Mouse (Mus musculus): ENCODE data around the gene Zmynd10. TPM values are rescaled to one million over a fixed set of nuclear protein-coding genes. Genes with fewer than 3 reads are reported as not detected.

The Zmynd10 gene
- polyA plus RNA-seq, 1 experiment from 2014 or later: 0.49 TPM

GRCm38 (mm10) chr9:107538231-107538630, 8.9 kb upstream of the Zmynd10 start:
- Histone ChIP-seq H3K4me3 (ENCODE audit: low read depth, low read length) (no peak overlapping the region), H3K4me2 (no peak overlapping the region), H3K9ac (ENCODE audit: low read length) (no peak overlapping the region), H3K27me3 (ENCODE audit: control insufficient read depth, insufficient read depth, low read length) (no peaks in the 10 kb centered on the region), H3K27ac (ENCODE audit: low read depth, low read length) (no peak overlapping the region), H3K4me1 (ENCODE audit: control insufficient read depth, insufficient read depth, low read length) (peaks cover 34% of the 10 kb centered on the region), H3K9me3 (ENCODE audit: control insufficient read depth, low read length) (no peaks in the 10 kb centered on the region), H3K36me3 (ENCODE audit: control insufficient read depth, insufficient read depth, low read length) (peaks cover 5% of the 10 kb centered on the region; the same call in 1 of the 2 replicates)
- DNase-seq (ENCODE audit: low spot score, missing footprints) (no peak), ATAC-seq (ENCODE audit: low FRiP score) (no peak)
- WGBS: 97% methylated on average over 7 of the region's 7 CpGs

GRCm38 (mm10) chr9:107538711-107539110, 8.4 kb upstream of the Zmynd10 start:
- WGBS: 97% methylated on average over 3 of the region's 3 CpGs
- Histone ChIP-seq H3K27ac (ENCODE audit: low read depth, low read length) (no peak overlapping the region), H3K9ac (ENCODE audit: low read length) (no peak overlapping the region), H3K4me1 (ENCODE audit: control insufficient read depth, insufficient read depth, low read length) (peaks cover 34% of the 10 kb centered on the region), H3K36me3 (ENCODE audit: control insufficient read depth, insufficient read depth, low read length) (peaks cover 5% of the 10 kb centered on the region; the same call in 1 of the 2 replicates), H3K4me2 (no peak overlapping the region), H3K4me3 (ENCODE audit: low read depth, low read length) (no peak overlapping the region), H3K27me3 (ENCODE audit: control insufficient read depth, insufficient read depth, low read length) (no peaks in the 10 kb centered on the region), H3K9me3 (ENCODE audit: control insufficient read depth, low read length) (no peaks in the 10 kb centered on the region)
- no peak for DNase-seq (ENCODE audit: low spot score, missing footprints)
- ATAC-seq (ENCODE audit: low FRiP score): no peak

GRCm38 (mm10) chr9:107539940-107540339, 7.2 kb upstream of the Zmynd10 start:
- H3K4me1 ChIP-seq (ENCODE audit: control insufficient read depth, insufficient read depth, low read length): peaks cover 34% of the 10 kb centered on the region
- ATAC-seq (ENCODE audit: low FRiP score) (no peak), DNase-seq (ENCODE audit: low spot score, missing footprints) (no peak)
- no peaks in the 10 kb centered on the region for H3K27me3 ChIP-seq (ENCODE audit: control insufficient read depth, insufficient read depth, low read length)
- H3K27ac ChIP-seq (ENCODE audit: low read depth, low read length): no peak overlapping the region
- no peaks in the 10 kb centered on the region for H3K9me3 ChIP-seq (ENCODE audit: control insufficient read depth, low read length)
- H3K9ac ChIP-seq (ENCODE audit: low read length): no peak overlapping the region
- H3K4me2 ChIP-seq: no peak overlapping the region
- H3K4me3 ChIP-seq (ENCODE audit: low read depth, low read length): no peak overlapping the region
- WGBS: 91% methylated on average over 8 of the region's 8 CpGs
- peaks cover 14% of the 10 kb centered on the region for H3K36me3 ChIP-seq (ENCODE audit: control insufficient read depth, insufficient read depth, low read length)

- Histone ChIP-seq H3K4me3 (ENCODE audit: low read depth, low read length) (no peak overlapping the region), H3K27me3 (ENCODE audit: control insufficient read depth, insufficient read depth, low read length) (no peaks in the 10 kb centered on the region), H3K9ac (ENCODE audit: low read length) (no peak overlapping the region), H3K36me3 (ENCODE audit: control insufficient read depth, insufficient read depth, low read length) (peaks cover 14% of the 10 kb centered on the region), H3K27ac (ENCODE audit: low read depth, low read length) (no peak overlapping the region), H3K4me2 (no peak overlapping the region), H3K4me1 (ENCODE audit: control insufficient read depth, insufficient read depth, low read length) (peaks cover 29% of the 10 kb centered on the region), H3K9me3 (ENCODE audit: control insufficient read depth, low read length) (no peaks in the 10 kb centered on the region)
- no peak for DNase-seq (ENCODE audit: low spot score, missing footprints)
- no peak for ATAC-seq (ENCODE audit: low FRiP score)
- 85% methylated on average over 4 of the region's 4 CpGs for WGBS
Measured at GRCm38 (mm10) chr9:107540420-107540819, 6.7 kb upstream of the Zmynd10 start.

- Histone ChIP-seq H3K9me3 (ENCODE audit: control insufficient read depth, low read length) (no peaks in the 10 kb centered on the region), H3K4me3 (ENCODE audit: low read depth, low read length) (peak overlapping the region; percentile 71; the same call in 1 of the 2 replicates), H3K4me2 (peak overlapping the region; percentile 65), H3K27ac (ENCODE audit: low read depth, low read length) (no peak overlapping the region), H3K36me3 (ENCODE audit: control insufficient read depth, insufficient read depth, low read length) (peaks cover 14% of the 10 kb centered on the region), H3K9ac (ENCODE audit: low read length) (peak overlapping the region; percentile 72), H3K27me3 (ENCODE audit: control insufficient read depth, insufficient read depth, low read length) (no peaks in the 10 kb centered on the region; the same call in 1 of the 2 replicates), H3K4me1 (ENCODE audit: control insufficient read depth, insufficient read depth, low read length) (peaks cover 23% of the 10 kb centered on the region)
- DNase-seq (ENCODE audit: low spot score, missing footprints) (no peak), ATAC-seq (ENCODE audit: low FRiP score) (no peak)
- 41% methylated on average over 10 of the region's 10 CpGs for WGBS
Measured at GRCm38 (mm10) chr9:107541005-107541404, 6.1 kb upstream of the Zmynd10 start.

- DNase-seq (ENCODE audit: low spot score, missing footprints): peak; percentile 99
- Histone ChIP-seq H3K9ac (ENCODE audit: low read length) (peak within 1 kb of the TSS; percentile 72), H3K9me3 (ENCODE audit: control insufficient read depth, low read length) (no peaks in the 10 kb centered on the region), H3K4me2 (peak within 1 kb of the TSS; percentile 65), H3K4me3 (ENCODE audit: low read depth, low read length) (peak within 1 kb of the TSS; percentile 71), H3K27ac (ENCODE audit: low read depth, low read length) (no peak within 1 kb of the TSS), H3K36me3 (ENCODE audit: control insufficient read depth, insufficient read depth, low read length) (peaks cover 14% of the 10 kb centered on the region), H3K27me3 (ENCODE audit: control insufficient read depth, insufficient read depth, low read length) (no peaks in the 10 kb centered on the region; the same call in 1 of the 2 replicates), H3K4me1 (ENCODE audit: control insufficient read depth, insufficient read depth, low read length) (peaks cover 20% of the 10 kb centered on the region)
- peak; percentile 89 for ATAC-seq (ENCODE audit: low FRiP score)
- WGBS: under 1% methylated on average over 46 of the region's 46 CpGs
Measured at GRCm38 (mm10) chr9:107541474-107542351, 5.4 kb upstream of the Zmynd10 start, which contains the start of the genes Cyb561d2 and Nprl2. Gene Cyb561d2 (minus strand): TSS chr9:107542193. Gene Nprl2 (plus strand): TSS chr9:107542226.

GRCm38 (mm10) chr9:107542352-107542686, 4.8 kb upstream of the Zmynd10 start:
- Histone ChIP-seq H3K9ac (ENCODE audit: low read length) (peak overlapping the region; percentile 72), H3K4me3 (ENCODE audit: low read depth, low read length) (peak overlapping the region; percentile 71), H3K27me3 (ENCODE audit: control insufficient read depth, insufficient read depth, low read length) (no peaks in the 10 kb centered on the region; the same call in 1 of the 2 replicates), H3K9me3 (ENCODE audit: control insufficient read depth, low read length) (no peaks in the 10 kb centered on the region), H3K4me2 (peak overlapping the region; percentile 65), H3K4me1 (ENCODE audit: control insufficient read depth, insufficient read depth, low read length) (peaks cover 21% of the 10 kb centered on the region), H3K27ac (ENCODE audit: low read depth, low read length) (no peak overlapping the region), H3K36me3 (ENCODE audit: control insufficient read depth, insufficient read depth, low read length) (peaks cover 14% of the 10 kb centered on the region)
- DNase-seq (ENCODE audit: low spot score, missing footprints) (no peak), ATAC-seq (ENCODE audit: low FRiP score) (peak; percentile 8; the same call in 1 of the 2 replicates)
- WGBS: 1% methylated on average over 11 of the region's 11 CpGs

GRCm38 (mm10) chr9:107542721-107543120, 4.4 kb upstream of the Zmynd10 start:
- 49% methylated on average over 8 of the region's 8 CpGs for WGBS
- H3K27ac ChIP-seq (ENCODE audit: low read depth, low read length): no peak overlapping the region
- peaks cover 14% of the 10 kb centered on the region for H3K36me3 ChIP-seq (ENCODE audit: control insufficient read depth, insufficient read depth, low read length)
- peak overlapping the region; percentile 72 for H3K9ac ChIP-seq (ENCODE audit: low read length)
- no peaks in the 10 kb centered on the region for H3K9me3 ChIP-seq (ENCODE audit: control insufficient read depth, low read length)
- peak overlapping the region; percentile 71 for H3K4me3 ChIP-seq (ENCODE audit: low read depth, low read length)
- H3K4me2 ChIP-seq: peak overlapping the region; percentile 65
- H3K4me1 ChIP-seq (ENCODE audit: control insufficient read depth, insufficient read depth, low read length): peaks cover 25% of the 10 kb centered on the region
- H3K27me3 ChIP-seq (ENCODE audit: control insufficient read depth, insufficient read depth, low read length): no peaks in the 10 kb centered on the region; the same call in 1 of the 2 replicates
- ATAC-seq (ENCODE audit: low FRiP score) (no peak), DNase-seq (ENCODE audit: low spot score, missing footprints) (no peak)

- 88% methylated on average over 11 of the region's 11 CpGs for WGBS
Measured at GRCm38 (mm10) chr9:107543299-107543698, 3.8 kb upstream of the Zmynd10 start.

More at GRCm38 (mm10) chr9:107543299-107543698, 3.8 kb upstream of the Zmynd10 start:
- Histone ChIP-seq H3K27me3 (ENCODE audit: control insufficient read depth, insufficient read depth, low read length) (no peaks in the 10 kb centered on the region; the same call in none of the 2 replicates), H3K27ac (ENCODE audit: low read depth, low read length) (no peak overlapping the region), H3K9me3 (ENCODE audit: control insufficient read depth, low read length) (no peaks in the 10 kb centered on the region), H3K9ac (ENCODE audit: low read length) (no peak overlapping the region), H3K36me3 (ENCODE audit: control insufficient read depth, insufficient read depth, low read length) (peaks cover 11% of the 10 kb centered on the region), H3K4me1 (ENCODE audit: control insufficient read depth, insufficient read depth, low read length) (peaks cover 25% of the 10 kb centered on the region), H3K4me2 (no peak overlapping the region), H3K4me3 (ENCODE audit: low read depth, low read length) (no peak overlapping the region)
- no peak for DNase-seq (ENCODE audit: low spot score, missing footprints)
- ATAC-seq (ENCODE audit: low FRiP score): no peak

Data from midbrain, embryonic 11.5 days (tissue).